ENCODE assay signal across 21 mouse cellular contexts in the genomic region with DNA sequence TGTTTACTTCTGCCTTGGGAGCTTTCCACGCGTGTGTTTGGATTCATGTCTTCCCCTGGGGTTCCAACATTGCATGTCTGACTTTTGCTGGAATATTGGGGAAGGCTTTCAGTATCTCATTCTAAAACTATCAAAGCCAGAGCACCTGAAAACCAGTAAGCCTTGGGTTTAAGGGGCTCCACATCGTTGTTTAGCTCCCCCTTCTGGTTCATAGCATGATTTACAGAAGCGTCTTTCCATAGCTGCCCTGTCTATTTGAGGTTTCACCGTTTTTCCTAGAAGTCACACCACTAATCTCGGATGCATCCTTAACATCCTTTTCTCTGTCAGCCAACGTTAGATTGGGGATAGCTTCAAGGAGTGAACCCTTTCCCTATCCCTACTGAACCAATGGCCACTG.
DNase-seq lines count a peak whose midpoint lies in the region; ATAC-seq and TF ChIP-seq lines count a peak whose summit lies in the region.
"Had no signal": no experiment of that assay in that cellular context is flagged by ENCODE, and none has a peak within 500 bp of the region (broad histone marks: within the 10 kb centered on the region; RNA-seq: fewer than 3 reads in every experiment).

No protein-coding gene starts in this region.

- no peak overlapping the region for H3K9ac ChIP-seq in forebrain, embryonic 14.5 days (ENCODE audit: low read length)
- H3K9ac ChIP-seq in forebrain, embryonic 16.5 days (replicated peaks; ENCODE audit: low read depth, low read length): no peak overlapping the region
- no peak overlapping the region for H3K9ac ChIP-seq in kidney, postnatal 0 days (ENCODE audit: low read depth, low read length)
- H3K9ac ChIP-seq: forebrain, embryonic 15.5 days; hindbrain, embryonic 12.5 days; intestine, embryonic 15.5 days; liver, embryonic 15.5 days; midbrain, embryonic 12.5 days; neural tube, embryonic 15.5 days had no signal

- no peaks in the 10 kb centered on the region for H3K27me3 ChIP-seq in forebrain, embryonic 14.5 days (replicated peaks; ENCODE audit: control insufficient read depth, insufficient read depth, low read length)
- no peaks in the 10 kb centered on the region for H3K27me3 ChIP-seq in forebrain, embryonic 16.5 days (replicated peaks; ENCODE audit: control insufficient read depth, insufficient read depth, low read length)
- no peaks in the 10 kb centered on the region for H3K27me3 ChIP-seq in kidney, postnatal 0 days (ENCODE audit: insufficient read depth, low read length)
- no peaks in the 10 kb centered on the region for H3K27me3 ChIP-seq in E14TG2a.4 (ENCODE audit: insufficient read depth, low read length)
- H3K27me3 ChIP-seq in limb, embryonic 10.5 days (ENCODE audit: low read depth, poor library complexity, severe bottlenecking): no peaks in the 10 kb centered on the region
- H3K27me3 ChIP-seq: forebrain, embryonic 15.5 days; hindbrain, embryonic 12.5 days; intestine, embryonic 15.5 days; liver, embryonic 15.5 days; midbrain, embryonic 12.5 days; neural tube, embryonic 15.5 days had no signal

- no peaks in the 10 kb centered on the region for H3K36me3 ChIP-seq in forebrain, embryonic 14.5 days (ENCODE audit: control insufficient read depth, insufficient read depth, low read length)
- H3K36me3 ChIP-seq in forebrain, embryonic 16.5 days (ENCODE audit: control insufficient read depth, insufficient read depth): no peaks in the 10 kb centered on the region
- no peaks in the 10 kb centered on the region for H3K36me3 ChIP-seq in kidney, postnatal 0 days (ENCODE audit: insufficient read depth, low read length)
- no peaks in the 10 kb centered on the region for H3K36me3 ChIP-seq in E14TG2a.4 (ENCODE audit: insufficient read depth, low read length)
- H3K36me3 ChIP-seq in limb, embryonic 10.5 days: no peaks in the 10 kb centered on the region
- H3K36me3 ChIP-seq: embryonic facial prominence, embryonic 10.5 days; forebrain, embryonic 15.5 days; hindbrain, embryonic 12.5 days; intestine, embryonic 15.5 days; liver, embryonic 15.5 days; midbrain, embryonic 12.5 days; neural tube, embryonic 15.5 days had no signal

- no peak for ATAC-seq in forebrain, embryonic 14.5 days
- ATAC-seq in forebrain, embryonic 16.5 days: no peak
- ATAC-seq in kidney, postnatal 0 days (replicated peaks; ENCODE audit: low FRiP score, low read depth): no peak
- ATAC-seq: forebrain, embryonic 15.5 days; intestine, embryonic 15.5 days had no signal

- no peak overlapping the region for H3K4me3 ChIP-seq in forebrain, embryonic 14.5 days (ENCODE audit: low read depth, low read length)
- no peak overlapping the region for H3K4me3 ChIP-seq in forebrain, embryonic 16.5 days (replicated peaks; ENCODE audit: low read length)
- H3K4me3 ChIP-seq in kidney, postnatal 0 days (replicated peaks; ENCODE audit: low read depth, low read length): no peak overlapping the region
- no peak overlapping the region for H3K4me3 ChIP-seq in E14TG2a.4 (replicated peaks; ENCODE audit: low read length)
- H3K4me3 ChIP-seq in limb, embryonic 10.5 days: no peak overlapping the region
- H3K4me3 ChIP-seq: embryonic facial prominence, embryonic 10.5 days; forebrain, embryonic 15.5 days; hindbrain, embryonic 12.5 days; intestine, embryonic 15.5 days; liver, embryonic 15.5 days; midbrain, embryonic 12.5 days; myocyte; neural tube, embryonic 15.5 days had no signal

- 63% methylated on average over 7 of the region's 7 CpGs for WGBS in forebrain, embryonic 14.5 days
- WGBS in forebrain, embryonic 16.5 days: 67% methylated on average over 7 of the region's 7 CpGs
- WGBS in kidney, postnatal 0 days: 67% methylated on average over 7 of the region's 7 CpGs
- WGBS in limb, embryonic 10.5 days: 60% methylated on average over 7 of the region's 7 CpGs

- peak; percentile 4 for DNase-seq in forebrain, embryonic 14.5 days (ENCODE audit: low spot score)
- DNase-seq in kidney, postnatal 0 days (ENCODE audit: low spot score): no peak
- DNase-seq in kidney, adult 11 months: no peak
- DNase-seq in limb, embryonic 10.5 days (ENCODE audit: low spot score): no peak
- no peak for DNase-seq in urinary bladder, postnatal 10 days (ENCODE audit: low spot score)
- no peak for DNase-seq in cerebellum, adult 8-10 months
- DNase-seq: adrenal gland, adult 2 months; cerebellum, postnatal 25 days; kidney, postnatal 36 days; left cerebral cortex, postnatal 4 days; lung, postnatal 36 days had no signal

- no peak overlapping the region for H3K27ac ChIP-seq in forebrain, embryonic 14.5 days (ENCODE audit: low read depth, low read length)
- no peak overlapping the region for H3K27ac ChIP-seq in forebrain, embryonic 16.5 days (ENCODE audit: low read length)
- no peak overlapping the region for H3K27ac ChIP-seq in kidney, postnatal 0 days
- peak overlapping the region; percentile 73 for H3K27ac ChIP-seq in limb, embryonic 10.5 days
- H3K27ac ChIP-seq: embryonic facial prominence, embryonic 10.5 days; forebrain, embryonic 15.5 days; hindbrain, embryonic 12.5 days; intestine, embryonic 15.5 days; liver, embryonic 15.5 days; midbrain, embryonic 12.5 days; neural tube, embryonic 15.5 days had no signal

- H3K9me3 ChIP-seq in forebrain, embryonic 14.5 days (replicated peaks; ENCODE audit: control insufficient read depth, low read length): no peaks in the 10 kb centered on the region
- H3K9me3 ChIP-seq in forebrain, embryonic 16.5 days (ENCODE audit: control insufficient read depth, low read length): no peaks in the 10 kb centered on the region
- no peaks in the 10 kb centered on the region for H3K9me3 ChIP-seq in kidney, postnatal 0 days (replicated peaks; ENCODE audit: low read length)
- H3K9me3 ChIP-seq in E14TG2a.4 (ENCODE audit: low read length): no peaks in the 10 kb centered on the region
- H3K9me3 ChIP-seq in limb, embryonic 10.5 days (replicated peaks): no peaks in the 10 kb centered on the region
- H3K9me3 ChIP-seq: embryonic facial prominence, embryonic 10.5 days; forebrain, embryonic 15.5 days; hindbrain, embryonic 12.5 days; intestine, embryonic 15.5 days; liver, embryonic 15.5 days; midbrain, embryonic 12.5 days; neural tube, embryonic 15.5 days had no signal

- no peaks in the 10 kb centered on the region for H3K4me1 ChIP-seq in forebrain, embryonic 14.5 days (ENCODE audit: control insufficient read depth, insufficient read depth, low read length)
- no peaks in the 10 kb centered on the region for H3K4me1 ChIP-seq in forebrain, embryonic 16.5 days (replicated peaks; ENCODE audit: control insufficient read depth, insufficient read depth, low read length)
- H3K4me1 ChIP-seq in kidney, postnatal 0 days (replicated peaks; ENCODE audit: insufficient read depth, low read length): no peaks in the 10 kb centered on the region
- H3K4me1 ChIP-seq in E14TG2a.4 (replicated peaks; ENCODE audit: low read depth, low read length): no peaks in the 10 kb centered on the region
- H3K4me1 ChIP-seq in limb, embryonic 10.5 days: peaks cover 24% of the 10 kb centered on the region
- H3K4me1 ChIP-seq: embryonic facial prominence, embryonic 10.5 days; forebrain, embryonic 15.5 days; hindbrain, embryonic 12.5 days; intestine, embryonic 15.5 days; liver, embryonic 15.5 days; midbrain, embryonic 12.5 days; neural tube, embryonic 15.5 days had no signal

- H3K4me2 ChIP-seq in forebrain, embryonic 14.5 days (ENCODE audit: low read length): no peak overlapping the region
- H3K4me2 ChIP-seq in forebrain, embryonic 16.5 days (ENCODE audit: low read length): no peak overlapping the region
- H3K4me2 ChIP-seq in kidney, postnatal 0 days (ENCODE audit: low read length): 0 out of 2 replicates have a peak overlapping the region, but pooled peaks have one; percentile 13
- H3K4me2 ChIP-seq: forebrain, embryonic 15.5 days; hindbrain, embryonic 12.5 days; intestine, embryonic 15.5 days; liver, embryonic 15.5 days; midbrain, embryonic 12.5 days; neural tube, embryonic 15.5 days had no signal

- TF ChIP-seq CTCF in kidney, postnatal 0 days (IDR thresholded peaks at IDR 0.05; ENCODE audit: low read depth): peak; percentile 35; the same call in 1 of the 2 replicates
- peak; percentile 44; the same call in 1 of the 2 replicates for TF ChIP-seq CTCF in E14TG2a.4 (conservative IDR thresholded peaks at IDR 0.05; ENCODE audit: low read length)
